Mouse (Mus musculus) erythroblast, embryonic 14.5 days (primary cell): ENCODE measurements at regions not wholly inside any gene's neighbourhood (a gene's known extent, or its start where the extent isn't known, plus 50 kb on each side); places are given as distances from the start of the nearest gene placed in this dataset.

Experiments used
- GATA1 ChIP-seq: IDR thresholded peaks from 2 replicates; pipeline ENCODE4 v1.6.1; 2012; ENCODE audit warnings: low read length, inconsistent platforms, mixed read lengths
- TAL1 ChIP-seq: IDR thresholded peaks from 3 replicates; pipeline ENCODE4 v1.6.1; 2012; ENCODE audit warnings: low read length, inconsistent platforms, mixed read lengths

DNA sequence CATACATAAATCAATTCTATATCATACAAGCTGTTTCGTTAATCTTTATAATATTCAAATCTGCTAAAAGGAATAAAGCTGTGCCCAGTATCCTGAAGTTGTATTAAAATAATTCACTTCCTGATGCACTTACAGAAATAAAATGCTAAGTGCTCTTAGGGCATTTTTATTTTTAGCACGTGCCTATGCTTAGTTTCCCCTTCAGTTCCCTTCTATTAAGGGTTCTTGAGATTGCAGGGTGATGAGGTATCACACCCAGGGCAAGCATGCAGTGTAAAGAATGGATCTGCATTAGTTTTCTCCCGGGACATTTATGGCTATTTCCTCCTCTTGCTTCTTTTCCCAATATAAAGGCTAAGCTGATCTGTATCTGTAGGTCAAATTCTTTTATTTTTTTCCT is 1858.8 kb upstream of the Lrrc6 start:
- TF ChIP-seq GATA1 (no peak), TAL1 (no peak)
